Mouse (Mus musculus) hindbrain, embryonic 16.5 days (tissue): ENCODE data around the gene Tril. TPM values are rescaled to one million over a fixed set of nuclear protein-coding genes. Genes with fewer than 3 reads are reported as not detected.

ENCODE experiments used
- ATAC-seq: fragments of 200-750 bp; cut with Nextera tagmentation; 2 replicates; pipeline ENCODE4 v1.8.0; 2017; ENCODE audit warnings: moderate TSS enrichment, moderate library complexity
- H3K27ac ChIP-seq: fragments of 300-500 bp; sonication (generic); 2 replicates; pipeline ENCODE4 v1.5.1; 2014; ENCODE audit warnings: low read depth, mild to moderate bottlenecking, control low read depth, low read length, moderate library complexity
- H3K27me3 ChIP-seq: fragments of 300-500 bp; sonication (generic); replicated peaks from 2 replicates; pipeline ENCODE4 v1.6.1; 2014; ENCODE audit warnings: low read length; ENCODE audit not compliant: control insufficient read depth, insufficient read depth
- H3K36me3 ChIP-seq: fragments of 300-500 bp; sonication (generic); 2 replicates; pipeline ENCODE4 v1.6.1; 2014; ENCODE audit warnings: mild to moderate bottlenecking, low read length, moderate library complexity, mixed read lengths; ENCODE audit not compliant: control insufficient read depth, insufficient read depth
- H3K4me1 ChIP-seq: fragments of 300-500 bp; sonication (generic); 2 replicates; pipeline ENCODE4 v1.6.1; 2014; ENCODE audit warnings: low read depth, low read length; ENCODE audit not compliant: control insufficient read depth, insufficient read depth
- H3K4me2 ChIP-seq: fragments of 300-500 bp; sonication (generic); 2 replicates; pipeline ENCODE4 v1.6.1; 2014; ENCODE audit warnings: mild to moderate bottlenecking, low read length, control low read depth, moderate library complexity
- H3K4me3 ChIP-seq: fragments of 300-500 bp; sonication (generic); 2 replicates; pipeline ENCODE4 v1.5.1; 2014; ENCODE audit warnings: mild to moderate bottlenecking, low read length, control low read depth, moderate library complexity
- H3K9ac ChIP-seq: fragments of 300-500 bp; sonication (generic); 2 replicates; pipeline ENCODE4 v1.6.1; 2014; ENCODE audit warnings: low read depth, mild to moderate bottlenecking, control low read depth, low read length, moderate library complexity
- H3K9me3 ChIP-seq: fragments of 300-500 bp; sonication (generic); 2 replicates; pipeline ENCODE4 v1.6.1; 2014; ENCODE audit warnings: mild to moderate bottlenecking, low read length, moderate library complexity; ENCODE audit not compliant: control insufficient read depth
- WGBS: fragments of 180-500 bp; shearing (Covaris S2); extraction: QIAGEN DNeasy Blood & Tissue Kit; methylation state at CpG from one replicate; pipeline ENCODE4 v1.1.7; 2014; 5-methylcytosine and 5-hydroxymethylcytosine counted together
- polyA plus RNA-seq: library from polyadenylated mRNA; unstranded; fragments of >200 nt; fragmentation: Nextera tagmentation; extraction: Ambion mirVana; gene quantifications from 2 replicates; pipeline ENCODE4 v1.2.1, GENCODE M21; 2015

The Tril gene
- polyA plus RNA-seq, 1 experiment from 2014 or later, result 21.7 TPM

GRCm38 (mm10) chr6:53825213-53825612 is 4.6 kb upstream of the Tril start:
- 49% methylated on average over 4 of the region's 4 CpGs for WGBS

GRCm38 (mm10) chr6:53821041-53821501 is 441 bp upstream of the Tril start:
- no peak for ATAC-seq
- 5% methylated on average over 18 of the region's 18 CpGs for WGBS
- Histone ChIP-seq H3K4me2 (peak overlapping the region; percentile 92), H3K9ac (peak overlapping the region; percentile 68), H3K9me3 (no peaks in the 10 kb centered on the region), H3K36me3 (no peaks in the 10 kb centered on the region), H3K27me3 (peaks cover 8% of the 10 kb centered on the region; the same call in 1 of the 2 replicates), H3K4me3 (peak overlapping the region; percentile 59), H3K27ac (peak overlapping the region; percentile 88), H3K4me1 (peaks cover 22% of the 10 kb centered on the region)

More at GRCm38 (mm10) chr6:53825213-53825612, 4.6 kb upstream of the Tril start:
- no peak overlapping the region for H3K4me2 ChIP-seq
- no peak overlapping the region for H3K9ac ChIP-seq
- peaks cover 1% of the 10 kb centered on the region for H3K4me1 ChIP-seq
- H3K4me3 ChIP-seq, result no peak overlapping the region
- peaks cover 8% of the 10 kb centered on the region; the same call in 1 of the 2 replicates for H3K27me3 ChIP-seq
- ATAC-seq, result peak; percentile 21; the same call in 1 of the 2 replicates
- H3K36me3 ChIP-seq, result no peaks in the 10 kb centered on the region
- no peak overlapping the region for H3K27ac ChIP-seq
- no peaks in the 10 kb centered on the region for H3K9me3 ChIP-seq

- Histone ChIP-seq H3K9ac (peak overlapping the region; percentile 68), H3K4me1 (peaks cover 24% of the 10 kb centered on the region), H3K9me3 (no peaks in the 10 kb centered on the region), H3K4me2 (peak overlapping the region; percentile 92), H3K27ac (peak overlapping the region; percentile 88), H3K36me3 (no peaks in the 10 kb centered on the region), H3K4me3 (peak overlapping the region; percentile 59), H3K27me3 (peaks cover 8% of the 10 kb centered on the region; the same call in 1 of the 2 replicates)
- WGBS, result 1% methylated on average over 58 of the region's 64 CpGs
- ATAC-seq, result no peak; the same call in 1 of the 2 replicates
Observed at GRCm38 (mm10) chr6:53819761-53820485, 707 bp downstream of the Tril start.

GRCm38 (mm10) chr6:53818732-53819661 is 1.6 kb downstream of the Tril start:
- 3% methylated on average over 52 of the region's 52 CpGs for WGBS
- peaks cover 8% of the 10 kb centered on the region; the same call in 1 of the 2 replicates for H3K27me3 ChIP-seq
- peak; percentile 24 for ATAC-seq
- no peaks in the 10 kb centered on the region for H3K9me3 ChIP-seq
- H3K27ac ChIP-seq, result peak overlapping the region; percentile 30; the same call in 1 of the 2 replicates
- peaks cover 24% of the 10 kb centered on the region for H3K4me1 ChIP-seq
- peak overlapping the region; percentile 92 for H3K4me2 ChIP-seq
- no peaks in the 10 kb centered on the region for H3K36me3 ChIP-seq
- peak overlapping the region; percentile 68 for H3K9ac ChIP-seq
- peak overlapping the region; percentile 59 for H3K4me3 ChIP-seq

GRCm38 (mm10) chr6:53818264-53818731 is 2.3 kb downstream of the Tril start:
- peak; percentile 68 for ATAC-seq
- H3K4me1 ChIP-seq, result peaks cover 24% of the 10 kb centered on the region
- no peak overlapping the region for H3K27ac ChIP-seq
- no peaks in the 10 kb centered on the region for H3K9me3 ChIP-seq
- H3K36me3 ChIP-seq, result no peaks in the 10 kb centered on the region
- peak overlapping the region; percentile 24 for H3K9ac ChIP-seq
- peaks cover 8% of the 10 kb centered on the region; the same call in 1 of the 2 replicates for H3K27me3 ChIP-seq
- peak overlapping the region; percentile 59 for H3K4me3 ChIP-seq
- WGBS, result under 1% methylated on average over 40 of the region's 42 CpGs
- H3K4me2 ChIP-seq, result peak overlapping the region; percentile 92

- Histone ChIP-seq H3K9ac (peak overlapping the region; percentile 24), H3K4me1 (peaks cover 24% of the 10 kb centered on the region), H3K4me2 (peak overlapping the region; percentile 92), H3K9me3 (no peaks in the 10 kb centered on the region), H3K27me3 (peaks cover 8% of the 10 kb centered on the region; the same call in 1 of the 2 replicates), H3K4me3 (peak overlapping the region; percentile 59), H3K36me3 (no peaks in the 10 kb centered on the region), H3K27ac (no peak overlapping the region)
- ATAC-seq, result no peak
- 21% methylated on average over 31 of the region's 33 CpGs for WGBS
Observed at GRCm38 (mm10) chr6:53817763-53818174, 2.9 kb downstream of the Tril start.

- H3K9ac ChIP-seq, result no peak overlapping the region
- H3K36me3 ChIP-seq, result no peaks in the 10 kb centered on the region
- peaks cover 24% of the 10 kb centered on the region for H3K4me1 ChIP-seq
- H3K4me3 ChIP-seq, result no peak overlapping the region
- no peak overlapping the region for H3K4me2 ChIP-seq
- no peak overlapping the region for H3K27ac ChIP-seq
- H3K9me3 ChIP-seq, result no peaks in the 10 kb centered on the region
- no peak for ATAC-seq
- WGBS, result 82% methylated on average over 8 of the region's 8 CpGs
- H3K27me3 ChIP-seq, result peaks cover 3% of the 10 kb centered on the region; the same call in 1 of the 2 replicates
Observed at GRCm38 (mm10) chr6:53816661-53817060, 4.0 kb downstream of the Tril start.

GRCm38 (mm10) chr6:53815691-53816090 is 4.9 kb downstream of the Tril start:
- H3K27ac ChIP-seq, result no peak overlapping the region
- peaks cover 24% of the 10 kb centered on the region for H3K4me1 ChIP-seq
- ATAC-seq, result no peak
- H3K9me3 ChIP-seq, result no peaks in the 10 kb centered on the region
- peaks cover 3% of the 10 kb centered on the region; the same call in 1 of the 2 replicates for H3K27me3 ChIP-seq
- 66% methylated on average over 7 of the region's 7 CpGs for WGBS
- no peak overlapping the region for H3K9ac ChIP-seq
- no peaks in the 10 kb centered on the region for H3K36me3 ChIP-seq
- no peak overlapping the region for H3K4me2 ChIP-seq
- no peak overlapping the region for H3K4me3 ChIP-seq
